Mouse (Mus musculus): ENCODE data around the gene Snx27. TPM values are rescaled to one million over a fixed set of nuclear protein-coding genes. Genes with fewer than 3 reads are reported as not detected.

Gene Snx27
- 21.5 and 28.3 TPM in 2 replicates for polyA plus RNA-seq (2015; fragmentation: Nextera tagmentation; extraction: Ambion mirVana)

DNA sequence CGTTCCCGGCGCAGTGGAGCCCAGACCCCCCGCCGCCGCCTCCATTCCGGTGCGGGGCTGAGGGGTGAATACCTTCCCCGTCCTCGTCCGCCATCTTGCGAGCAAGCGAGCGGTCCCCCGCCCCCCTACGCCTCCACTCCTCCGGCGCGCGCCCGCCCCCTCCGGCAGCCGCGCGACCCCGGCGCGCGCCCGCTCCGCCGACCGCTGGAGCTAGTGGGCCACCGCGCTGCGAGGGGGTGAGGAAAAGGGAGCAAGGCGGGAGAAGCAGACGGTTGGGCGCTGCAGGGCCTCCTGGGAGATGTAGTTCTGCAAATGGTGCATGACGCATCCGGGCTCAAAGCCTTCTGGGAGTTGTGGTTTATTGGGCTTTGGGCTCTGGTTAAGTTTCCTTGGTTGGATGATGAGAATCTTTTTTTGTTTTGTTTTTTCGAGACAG, at the start of gene Snx27:
Gene Snx27 (minus strand): TSS at position 261 of the 436 bp plus-strand sequence.
- Histone ChIP-seq H3K9ac (replicated peaks; ENCODE audit: low read depth) (peak within 1 kb of the TSS; percentile 80), H3K4me3 (ENCODE audit: low read depth, low read length) (peak within 1 kb of the TSS; percentile 94), H3K4me2 (replicated peaks; ENCODE audit: low read depth, low read length) (peak within 1 kb of the TSS; percentile 85), H3K9me3 (ENCODE audit: low read length) (no peaks in the 10 kb centered on the region), H3K4me1 (ENCODE audit: insufficient read depth, low read depth, low read length) (peaks cover 5% of the 10 kb centered on the region; the same call in 1 of the 2 replicates), H3K27me3 (replicated peaks; ENCODE audit: insufficient read depth, low read length) (no peaks in the 10 kb centered on the region), H3K27ac (ENCODE audit: low read length) (peak within 1 kb of the TSS; percentile 83), H3K36me3 (ENCODE audit: insufficient read depth, low read length) (no peaks in the 10 kb centered on the region)
- DNase-seq (ENCODE audit: low spot score) (peak; percentile 97), ATAC-seq (peak; percentile 97)
- under 1% methylated on average over 29 of the region's 42 CpGs for WGBS
- TF ChIP-seq CTCF (IDR thresholded peaks at IDR 0.05) (no peak), EP300 (IDR thresholded peaks at IDR 0.05) (no peak)

DNA sequence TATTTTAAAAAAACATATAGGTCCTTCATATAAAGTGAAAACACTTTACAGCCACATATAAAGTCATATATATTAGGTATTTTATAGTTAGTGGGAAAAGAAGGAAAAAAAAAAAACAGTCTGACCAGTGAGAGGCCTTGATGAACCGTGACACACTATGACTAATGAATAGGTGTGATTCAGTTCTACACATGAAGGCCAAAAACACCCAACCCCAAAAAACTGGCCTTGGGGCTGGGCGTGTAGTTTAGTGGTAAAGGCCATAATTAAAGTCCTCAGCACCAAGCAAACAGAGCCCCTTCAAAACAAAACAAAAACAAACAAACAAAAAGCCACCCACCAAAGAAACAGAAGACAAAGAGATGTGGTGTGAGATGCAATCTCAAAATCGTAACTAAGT, 47.4 kb upstream of the Snx27 start:
- H3K27me3 ChIP-seq (replicated peaks; ENCODE audit: insufficient read depth, low read length): no peaks in the 10 kb centered on the region
- H3K36me3 ChIP-seq (ENCODE audit: insufficient read depth, low read length): no peaks in the 10 kb centered on the region
- H3K4me1 ChIP-seq (ENCODE audit: insufficient read depth, low read depth, low read length): no peaks in the 10 kb centered on the region
- no peak overlapping the region for H3K4me2 ChIP-seq (replicated peaks; ENCODE audit: low read depth, low read length)
- 78% methylated on average over 3 of the region's 3 CpGs for WGBS
- no peak overlapping the region for H3K4me3 ChIP-seq (ENCODE audit: low read depth, low read length)
- TF ChIP-seq CTCF (IDR thresholded peaks at IDR 0.05) (no peak), EP300 (IDR thresholded peaks at IDR 0.05) (no peak)
- ATAC-seq (no peak), DNase-seq (ENCODE audit: low spot score) (no peak)
- no peaks in the 10 kb centered on the region for H3K9me3 ChIP-seq (ENCODE audit: low read length)
- no peak overlapping the region for H3K27ac ChIP-seq (ENCODE audit: low read length)
- H3K9ac ChIP-seq (replicated peaks; ENCODE audit: low read depth): no peak overlapping the region

DNA sequence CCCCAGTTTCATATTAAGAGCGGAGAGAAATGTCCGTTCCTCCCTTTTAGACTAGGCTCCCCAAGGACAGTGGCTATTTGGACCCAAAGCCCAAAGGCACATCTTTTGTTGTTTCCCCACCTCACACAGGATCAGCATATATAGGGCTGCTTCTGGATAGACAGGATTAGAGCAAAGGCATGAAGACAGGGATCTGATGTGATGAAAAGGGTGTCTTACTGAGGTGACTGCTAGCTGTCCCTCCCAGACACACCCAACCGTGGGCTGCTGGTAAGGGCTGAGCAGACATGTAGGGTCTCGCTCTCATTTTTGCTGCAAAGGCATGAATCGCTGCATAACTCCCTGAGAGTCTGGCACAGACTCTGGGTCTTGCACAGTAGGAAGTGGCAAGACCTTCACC, 46.2 kb upstream of the Snx27 start:
- TF ChIP-seq CTCF (IDR thresholded peaks at IDR 0.05) (no peak), EP300 (IDR thresholded peaks at IDR 0.05) (no peak)
- Histone ChIP-seq H3K27ac (ENCODE audit: low read length) (no peak overlapping the region), H3K4me2 (replicated peaks; ENCODE audit: low read depth, low read length) (no peak overlapping the region), H3K9ac (replicated peaks; ENCODE audit: low read depth) (no peak overlapping the region), H3K4me1 (ENCODE audit: insufficient read depth, low read depth, low read length) (no peaks in the 10 kb centered on the region), H3K36me3 (ENCODE audit: insufficient read depth, low read length) (no peaks in the 10 kb centered on the region), H3K4me3 (ENCODE audit: low read depth, low read length) (no peak overlapping the region), H3K9me3 (ENCODE audit: low read length) (no peaks in the 10 kb centered on the region), H3K27me3 (replicated peaks; ENCODE audit: insufficient read depth, low read length) (no peaks in the 10 kb centered on the region)
- ATAC-seq: no peak
- over 99% methylated on average over 5 of the region's 5 CpGs for WGBS
- no peak for DNase-seq (ENCODE audit: low spot score)

DNA sequence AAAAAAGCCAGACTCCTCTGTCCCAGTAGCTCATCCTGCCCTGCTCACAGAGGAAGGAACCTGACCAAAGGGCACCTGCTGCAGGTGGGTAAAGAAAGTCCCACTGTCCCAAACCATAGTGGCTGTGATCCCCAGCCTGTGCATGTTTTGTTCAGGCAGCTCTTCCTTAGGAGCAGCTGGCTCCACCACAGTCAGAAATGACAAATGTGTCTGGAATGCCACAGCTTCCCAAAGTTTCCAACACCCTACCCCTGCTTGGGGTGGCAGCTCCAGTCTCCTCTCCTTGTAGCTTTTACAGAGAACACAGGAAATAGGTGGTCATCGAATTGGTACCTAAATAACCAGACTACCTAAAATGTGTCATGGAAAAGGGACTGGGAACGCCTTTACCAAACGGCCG, 41.8 kb upstream of the Snx27 start:
- no peak overlapping the region for H3K9ac ChIP-seq (replicated peaks; ENCODE audit: low read depth)
- H3K9me3 ChIP-seq (ENCODE audit: low read length): no peaks in the 10 kb centered on the region
- H3K36me3 ChIP-seq (ENCODE audit: insufficient read depth, low read length): no peaks in the 10 kb centered on the region
- ATAC-seq (no peak), DNase-seq (ENCODE audit: low spot score) (no peak)
- no peaks in the 10 kb centered on the region for H3K4me1 ChIP-seq (ENCODE audit: insufficient read depth, low read depth, low read length)
- TF ChIP-seq CTCF (IDR thresholded peaks at IDR 0.05): no peak
- no peak for TF ChIP-seq EP300 (IDR thresholded peaks at IDR 0.05)
- no peak overlapping the region for H3K27ac ChIP-seq (ENCODE audit: low read length)
- no peaks in the 10 kb centered on the region for H3K27me3 ChIP-seq (replicated peaks; ENCODE audit: insufficient read depth, low read length)
- no peak overlapping the region for H3K4me2 ChIP-seq (replicated peaks; ENCODE audit: low read depth, low read length)
- no peak overlapping the region for H3K4me3 ChIP-seq (ENCODE audit: low read depth, low read length)
- WGBS: 90% methylated on average over 4 of the region's 4 CpGs

DNA sequence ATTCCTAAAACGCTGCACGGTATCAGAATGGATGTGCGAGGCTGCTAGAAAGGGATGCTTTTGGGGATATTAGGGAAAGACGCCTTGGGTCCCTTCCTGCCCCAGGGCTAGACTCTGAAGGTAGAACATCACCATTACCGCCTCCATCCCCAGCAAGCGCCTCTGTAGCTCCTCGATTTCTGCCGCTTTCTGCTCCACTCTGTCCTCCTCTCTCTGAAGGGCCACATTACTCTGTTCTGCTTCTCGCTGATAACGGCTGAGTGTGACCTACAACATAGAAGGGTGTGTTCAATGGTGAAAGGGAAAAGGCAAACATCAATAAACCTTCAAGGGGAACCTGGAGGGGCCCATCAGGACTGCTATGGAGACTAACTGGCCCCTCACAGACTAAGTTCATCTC, 40.0 kb upstream of the Snx27 start:
- Histone ChIP-seq H3K36me3 (ENCODE audit: insufficient read depth, low read length) (no peaks in the 10 kb centered on the region), H3K4me3 (ENCODE audit: low read depth, low read length) (no peak overlapping the region), H3K9me3 (ENCODE audit: low read length) (no peaks in the 10 kb centered on the region), H3K9ac (replicated peaks; ENCODE audit: low read depth) (no peak overlapping the region), H3K4me2 (replicated peaks; ENCODE audit: low read depth, low read length) (no peak overlapping the region), H3K4me1 (ENCODE audit: insufficient read depth, low read depth, low read length) (no peaks in the 10 kb centered on the region), H3K27ac (ENCODE audit: low read length) (peak overlapping the region; percentile 72; the same call in 1 of the 2 replicates), H3K27me3 (replicated peaks; ENCODE audit: insufficient read depth, low read length) (no peaks in the 10 kb centered on the region)
- TF ChIP-seq CTCF (IDR thresholded peaks at IDR 0.05): no peak
- TF ChIP-seq EP300 (IDR thresholded peaks at IDR 0.05): no peak
- ATAC-seq (no peak), DNase-seq (ENCODE audit: low spot score) (no peak)
- 72% methylated on average over 10 of the region's 10 CpGs for WGBS

DNA sequence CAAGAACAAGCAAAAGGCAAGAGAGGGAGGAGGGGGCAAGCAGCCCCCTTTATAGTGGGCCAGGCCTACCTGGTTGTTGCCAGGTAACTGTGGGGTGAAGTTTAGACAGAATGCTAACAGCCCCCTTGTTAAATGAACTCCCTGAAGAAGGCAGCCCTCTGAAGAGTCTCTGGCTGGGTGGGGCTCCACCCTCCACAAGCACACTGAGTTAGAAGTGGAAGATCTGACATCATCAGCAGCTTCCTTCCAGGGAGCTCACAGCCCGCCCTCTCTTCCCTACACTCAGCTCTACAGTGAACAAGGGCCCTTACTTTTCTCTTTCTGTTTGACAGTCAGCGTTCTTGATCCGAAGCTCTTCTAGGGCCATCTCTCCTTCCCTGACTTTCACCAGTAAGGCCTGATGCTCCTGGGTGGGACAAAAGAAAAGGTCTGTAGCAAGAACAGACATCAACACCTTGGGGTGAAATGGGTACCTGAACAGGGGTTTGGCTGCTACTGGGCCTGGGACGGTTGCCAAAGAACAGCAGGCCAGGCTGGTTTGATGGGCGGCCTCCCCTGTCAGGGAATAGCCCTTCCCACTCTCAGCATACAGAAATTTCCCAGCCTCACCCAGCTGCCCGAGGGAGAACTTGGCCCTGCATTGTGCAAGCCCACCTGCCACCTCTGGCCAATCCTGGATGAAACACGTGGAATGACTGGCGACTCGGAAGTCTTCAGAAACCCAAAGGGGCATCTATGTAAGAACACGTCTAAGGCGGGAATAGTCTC, 39.4 kb upstream of the Snx27 start:
- H3K27me3 ChIP-seq (replicated peaks; ENCODE audit: insufficient read depth, low read length): no peaks in the 10 kb centered on the region
- ATAC-seq: peak; percentile 98
- H3K27ac ChIP-seq (ENCODE audit: low read length): peak overlapping the region; percentile 72
- H3K9ac ChIP-seq (replicated peaks; ENCODE audit: low read depth): no peak overlapping the region
- peak; percentile 90 for DNase-seq (ENCODE audit: low spot score)
- no peaks in the 10 kb centered on the region for H3K9me3 ChIP-seq (ENCODE audit: low read length)
- no peak overlapping the region for H3K4me3 ChIP-seq (ENCODE audit: low read depth, low read length)
- no peak for TF ChIP-seq CTCF (IDR thresholded peaks at IDR 0.05)
- peak; percentile 61 for TF ChIP-seq EP300 (IDR thresholded peaks at IDR 0.05)
- no peaks in the 10 kb centered on the region for H3K36me3 ChIP-seq (ENCODE audit: insufficient read depth, low read length)
- no peaks in the 10 kb centered on the region for H3K4me1 ChIP-seq (ENCODE audit: insufficient read depth, low read depth, low read length)
- peak overlapping the region; percentile 22; the same call in 1 of the 2 replicates for H3K4me2 ChIP-seq (replicated peaks; ENCODE audit: low read depth, low read length)
- 49% methylated on average over 11 of the region's 11 CpGs for WGBS

Measured in lung, postnatal 0 days (tissue).